Mouse (Mus musculus) forebrain, embryonic 13.5 days (tissue): ENCODE results near the gene Prkce. TPM values are rescaled to one million over a fixed set of nuclear protein-coding genes. Genes with fewer than 3 reads are reported as not detected.

Experiments
- ATAC-seq: fragments of 200-750 bp; cut with Nextera tagmentation; 2 replicates; pipeline ENCODE4 v1.8.0; 2017
- H3K27ac ChIP-seq: fragments of 300-500 bp; sonication (generic); 2 replicates; pipeline ENCODE4 v1.5.1; 2015; ENCODE audit warnings: inconsistent platforms, mild to moderate bottlenecking, moderate library complexity
- H3K27me3 ChIP-seq: fragments of 300-500 bp; sonication (generic); 2 replicates; pipeline ENCODE4 v1.6.1; 2015; ENCODE audit warnings: mild to moderate bottlenecking, inconsistent platforms
- H3K36me3 ChIP-seq: fragments of 300-500 bp; sonication (generic); 2 replicates; pipeline ENCODE4 v1.6.1; 2015; ENCODE audit warnings: mild to moderate bottlenecking, inconsistent platforms; ENCODE audit not compliant: poor library complexity, severe bottlenecking
- H3K4me1 ChIP-seq: fragments of 300-500 bp; sonication (generic); 2 replicates; pipeline ENCODE4 v1.6.1; 2015; ENCODE audit warnings: inconsistent platforms
- H3K4me2 ChIP-seq: fragments of 300-500 bp; sonication (generic); 2 replicates; pipeline ENCODE4 v1.6.1; 2015; ENCODE audit warnings: inconsistent platforms, mild to moderate bottlenecking, moderate library complexity
- H3K4me3 ChIP-seq: fragments of 300-500 bp; sonication (generic); 2 replicates; pipeline ENCODE4 v1.5.1; 2015; ENCODE audit warnings: mild to moderate bottlenecking, inconsistent platforms
- H3K9ac ChIP-seq: fragments of 300-500 bp; sonication (generic); 2 replicates; pipeline ENCODE4 v1.6.1; 2015; ENCODE audit warnings: mild to moderate bottlenecking, inconsistent platforms
- H3K9me3 ChIP-seq: fragments of 300-500 bp; sonication (generic); replicated peaks from 2 replicates; pipeline ENCODE4 v1.6.1; 2016; ENCODE audit warnings: inconsistent platforms
- WGBS: fragments of 180-500 bp; shearing (Covaris S2); methylation state at CpG from one replicate; pipeline ENCODE4 v1.1.7; 2015; 5-methylcytosine and 5-hydroxymethylcytosine counted together
- polyA plus RNA-seq: library from polyadenylated mRNA; unstranded; fragments of >200 nt; fragmentation: Nextera tagmentation; extraction: Ambion mirVana; gene quantifications from 2 replicates; pipeline ENCODE4 v1.2.1, GENCODE M21; 2015

The Prkce gene
- polyA plus RNA-seq, 1 experiment from 2014 or later: 10.9 TPM

DNA sequence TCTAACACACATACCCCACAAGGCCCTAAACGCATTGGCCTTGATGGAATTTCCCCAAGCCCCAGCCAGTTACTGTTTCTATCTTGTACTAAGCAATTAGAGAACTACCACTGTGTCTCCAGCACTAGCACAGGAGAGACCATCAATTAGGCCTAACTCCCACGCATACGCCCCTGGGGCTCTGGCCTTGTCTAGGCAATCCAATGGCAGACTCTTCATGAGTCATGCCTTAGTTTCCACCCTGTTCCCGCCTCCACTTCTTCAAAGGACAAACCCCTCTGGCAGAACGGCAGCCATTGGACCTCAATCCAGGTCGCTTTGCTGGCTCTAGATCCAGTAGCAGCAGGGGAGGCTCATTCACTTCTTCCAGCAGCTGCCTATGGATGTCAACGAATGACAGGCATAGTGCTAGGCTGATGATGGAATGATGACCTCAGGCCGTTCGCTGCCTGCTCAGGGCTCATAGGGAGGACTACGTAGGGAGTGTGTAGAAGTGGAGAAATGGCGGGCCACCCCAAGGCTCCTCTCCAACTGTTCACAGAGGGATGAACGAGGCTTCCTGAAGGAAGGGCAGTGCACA lies 481.4 kb downstream of the Prkce start:
- WGBS: 90% methylated on average over 12 of the region's 12 CpGs

GRCm38 (mm10) chr17:86650241-86650640 lies 482.7 kb downstream of the Prkce start:
- Histone ChIP-seq H3K27ac (no peak overlapping the region), H3K4me3 (no peak overlapping the region), H3K4me1 (no peaks in the 10 kb centered on the region), H3K27me3 (no peaks in the 10 kb centered on the region), H3K9me3 (no peaks in the 10 kb centered on the region), H3K9ac (no peak overlapping the region), H3K36me3 (no peaks in the 10 kb centered on the region), H3K4me2 (no peak overlapping the region)
- ATAC-seq: no peak
- WGBS: 92% methylated on average over 6 of the region's 6 CpGs

More for the DNA sequence above, 481.4 kb downstream of the Prkce start:
- no peaks in the 10 kb centered on the region for H3K27me3 ChIP-seq
- no peak for ATAC-seq
- H3K4me1 ChIP-seq: no peaks in the 10 kb centered on the region
- no peak overlapping the region for H3K27ac ChIP-seq
- no peak overlapping the region for H3K4me3 ChIP-seq
- no peaks in the 10 kb centered on the region for H3K36me3 ChIP-seq
- no peak overlapping the region for H3K4me2 ChIP-seq
- H3K9ac ChIP-seq: no peak overlapping the region
- H3K9me3 ChIP-seq: no peaks in the 10 kb centered on the region

DNA sequence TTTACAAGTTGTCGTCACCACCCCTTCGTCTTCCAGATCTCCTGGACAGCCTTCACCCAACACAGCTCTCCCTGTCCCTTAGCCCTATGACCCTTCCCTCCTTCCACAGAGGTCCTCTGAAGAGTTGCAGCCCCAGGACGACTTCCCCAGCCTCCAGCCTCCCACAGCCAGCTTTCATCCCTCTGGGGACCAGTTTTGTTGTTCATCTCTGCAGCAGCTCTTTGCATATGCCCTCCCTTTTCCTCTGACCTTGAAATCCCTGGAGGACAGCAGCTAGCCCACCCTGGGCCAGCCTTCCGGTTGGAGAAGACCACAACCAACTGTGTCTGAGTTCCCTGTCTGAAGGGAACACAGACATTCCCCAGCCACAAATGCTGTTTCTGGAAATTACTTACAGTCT lies 483.5 kb downstream of the Prkce start:
- 59% methylated on average over 4 of the region's 4 CpGs for WGBS
- H3K9me3 ChIP-seq: no peaks in the 10 kb centered on the region
- H3K9ac ChIP-seq: no peak overlapping the region
- no peaks in the 10 kb centered on the region for H3K36me3 ChIP-seq
- H3K4me1 ChIP-seq: no peaks in the 10 kb centered on the region
- no peak overlapping the region for H3K27ac ChIP-seq
- H3K27me3 ChIP-seq: no peaks in the 10 kb centered on the region
- no peak overlapping the region for H3K4me2 ChIP-seq
- ATAC-seq: no peak
- no peak overlapping the region for H3K4me3 ChIP-seq

GRCm38 (mm10) chr17:86652751-86653150 lies 485.2 kb downstream of the Prkce start:
- Histone ChIP-seq H3K9ac (no peak overlapping the region), H3K27ac (no peak overlapping the region), H3K4me1 (no peaks in the 10 kb centered on the region), H3K4me2 (no peak overlapping the region), H3K4me3 (no peak overlapping the region), H3K36me3 (no peaks in the 10 kb centered on the region), H3K9me3 (no peaks in the 10 kb centered on the region), H3K27me3 (no peaks in the 10 kb centered on the region)
- ATAC-seq: no peak
- WGBS: 93% methylated on average over 1 of the region's 1 CpGs

- Histone ChIP-seq H3K9ac (no peak overlapping the region), H3K36me3 (no peaks in the 10 kb centered on the region), H3K9me3 (no peaks in the 10 kb centered on the region), H3K4me2 (no peak overlapping the region), H3K27ac (no peak overlapping the region), H3K4me1 (no peaks in the 10 kb centered on the region), H3K4me3 (no peak overlapping the region), H3K27me3 (no peaks in the 10 kb centered on the region)
- no peak for ATAC-seq
- 92% methylated on average over 5 of the region's 5 CpGs for WGBS
These were observed 488.8 kb downstream of the Prkce start for GRCm38 (mm10) chr17:86656369-86656768.

DNA sequence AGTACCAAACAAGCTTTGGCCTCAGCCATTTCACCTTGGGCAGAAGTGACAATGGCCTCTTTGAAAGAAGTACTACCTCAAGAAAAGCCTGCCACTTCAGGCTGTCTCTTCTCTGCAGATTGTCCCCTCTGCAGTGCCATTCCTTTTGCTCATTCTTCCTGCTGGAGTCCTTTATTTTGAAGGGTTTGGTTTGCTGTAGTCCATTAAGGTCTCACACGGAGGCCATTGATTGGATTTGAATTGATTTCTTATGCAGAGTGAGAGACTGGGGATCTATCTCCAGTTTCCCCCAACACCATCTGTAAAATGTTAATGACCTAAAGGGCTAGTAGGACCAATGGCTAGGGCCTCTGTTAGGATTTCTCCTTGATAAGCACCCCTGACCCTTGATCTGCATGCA lies 494.7 kb downstream of the Prkce start:
- no peak for ATAC-seq
- Histone ChIP-seq H3K27me3 (no peaks in the 10 kb centered on the region), H3K4me2 (no peak overlapping the region), H3K27ac (no peak overlapping the region), H3K9me3 (no peaks in the 10 kb centered on the region), H3K9ac (no peak overlapping the region), H3K4me1 (no peaks in the 10 kb centered on the region), H3K4me3 (no peak overlapping the region), H3K36me3 (no peaks in the 10 kb centered on the region)
- WGBS: 10% methylated on average over 1 of the region's 1 CpGs

GRCm38 (mm10) chr17:86663471-86663870 lies 495.9 kb downstream of the Prkce start:
- Histone ChIP-seq H3K36me3 (no peaks in the 10 kb centered on the region), H3K9me3 (no peaks in the 10 kb centered on the region), H3K9ac (no peak overlapping the region), H3K27ac (no peak overlapping the region), H3K4me2 (no peak overlapping the region), H3K4me1 (0 out of 2 replicates have a peak, but pooled peaks cover 7% of the 10 kb centered on the region), H3K27me3 (no peaks in the 10 kb centered on the region), H3K4me3 (no peak overlapping the region)
- ATAC-seq: no peak
- 91% methylated on average over 4 of the region's 4 CpGs for WGBS

- 45% methylated on average over 8 of the region's 8 CpGs for WGBS
- no peak overlapping the region for H3K27ac ChIP-seq
- ATAC-seq: no peak
- no peaks in the 10 kb centered on the region for H3K9me3 ChIP-seq
- 0 out of 2 replicates have a peak, but pooled peaks cover 9% of the 10 kb centered on the region for H3K4me1 ChIP-seq
- no peaks in the 10 kb centered on the region for H3K27me3 ChIP-seq
- no peak overlapping the region for H3K9ac ChIP-seq
- no peaks in the 10 kb centered on the region for H3K36me3 ChIP-seq
- no peak overlapping the region for H3K4me2 ChIP-seq
- H3K4me3 ChIP-seq: no peak overlapping the region
These were observed 500.4 kb downstream of the Prkce start for GRCm38 (mm10) chr17:86667836-86668600.

GRCm38 (mm10) chr17:86669641-86670373 lies 502.2 kb downstream of the Prkce start:
- ATAC-seq: no peak
- no peaks in the 10 kb centered on the region for H3K27me3 ChIP-seq
- WGBS: 91% methylated on average over 13 of the region's 13 CpGs
- H3K27ac ChIP-seq: no peak overlapping the region
- H3K4me2 ChIP-seq: no peak overlapping the region
- H3K9me3 ChIP-seq: no peaks in the 10 kb centered on the region
- no peaks in the 10 kb centered on the region for H3K36me3 ChIP-seq
- H3K4me3 ChIP-seq: no peak overlapping the region
- 0 out of 2 replicates have a peak, but pooled peaks cover 9% of the 10 kb centered on the region for H3K4me1 ChIP-seq
- no peak overlapping the region for H3K9ac ChIP-seq

- Histone ChIP-seq H3K27me3 (no peaks in the 10 kb centered on the region), H3K36me3 (no peaks in the 10 kb centered on the region), H3K9me3 (no peaks in the 10 kb centered on the region), H3K4me1 (0 out of 2 replicates have a peak, but pooled peaks cover 9% of the 10 kb centered on the region), H3K27ac (no peak overlapping the region), H3K4me2 (no peak overlapping the region), H3K4me3 (no peak overlapping the region), H3K9ac (no peak overlapping the region)
- no peak for ATAC-seq
- 69% methylated on average over 7 of the region's 7 CpGs for WGBS
These were observed 503.1 kb downstream of the Prkce start for GRCm38 (mm10) chr17:86670731-86671130.

DNA sequence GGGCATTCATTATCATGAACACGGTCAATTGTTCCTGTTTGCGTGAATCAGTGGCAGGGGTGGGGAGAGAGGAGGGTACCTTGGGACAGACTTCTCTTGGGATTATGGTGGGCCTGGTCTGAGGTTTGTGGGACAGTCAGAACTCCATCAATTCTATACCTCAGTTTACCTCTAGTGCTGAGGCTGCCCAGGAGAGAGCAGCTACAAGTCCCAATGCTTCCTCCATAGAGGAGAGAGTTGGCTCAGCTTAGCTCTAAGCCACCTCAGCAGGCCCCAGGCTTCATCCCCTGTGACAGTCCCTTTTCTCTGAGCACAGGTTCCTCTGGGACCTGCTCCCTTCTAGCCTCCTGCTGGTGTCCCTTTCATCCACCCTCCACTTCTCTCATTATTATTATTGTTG lies 507.4 kb downstream of the Prkce start:
- no peak overlapping the region for H3K9ac ChIP-seq
- H3K27me3 ChIP-seq: no peaks in the 10 kb centered on the region
- no peak overlapping the region for H3K4me2 ChIP-seq
- H3K36me3 ChIP-seq: no peaks in the 10 kb centered on the region
- WGBS: 69% methylated on average over 2 of the region's 2 CpGs
- H3K9me3 ChIP-seq: no peaks in the 10 kb centered on the region
- H3K27ac ChIP-seq: no peak overlapping the region
- ATAC-seq: no peak
- H3K4me3 ChIP-seq: no peak overlapping the region
- H3K4me1 ChIP-seq: no peaks in the 10 kb centered on the region

GRCm38 (mm10) chr17:86676336-86676735 lies 508.8 kb downstream of the Prkce start:
- Histone ChIP-seq H3K9me3 (no peaks in the 10 kb centered on the region), H3K9ac (no peak overlapping the region), H3K4me2 (no peak overlapping the region), H3K36me3 (no peaks in the 10 kb centered on the region), H3K27ac (no peak overlapping the region), H3K4me1 (no peaks in the 10 kb centered on the region), H3K4me3 (no peak overlapping the region), H3K27me3 (no peaks in the 10 kb centered on the region)
- WGBS: 88% methylated on average over 5 of the region's 5 CpGs
- no peak for ATAC-seq
